Mouse (Mus musculus): ENCODE results near the gene Snd1.
A peak's percentile ranks its signal among the peaks of the same experiment; 100 is the strongest.
"Not testable (repeated sequence)": the region's sequence is repeated elsewhere in the genome, so short reads cannot be mapped to it uniquely, and the experiment has no call there.

Snd1 gene

GRCm38 (mm10) chr6:28486008-28486407, 11.1 kb downstream of the Snd1 start:
- no peak for DNase-seq (ENCODE audit: low spot score)

- no peak for DNase-seq (ENCODE audit: low spot score)
These were observed 11.5 kb downstream of the Snd1 start for GRCm38 (mm10) chr6:28486471-28486870.

- no peak for DNase-seq (ENCODE audit: low spot score)
These were observed 12.0 kb downstream of the Snd1 start for GRCm38 (mm10) chr6:28486905-28487304.

GRCm38 (mm10) chr6:28488204-28488851, 13.4 kb downstream of the Snd1 start:
- no peak for DNase-seq (ENCODE audit: low spot score)

- DNase-seq (ENCODE audit: low spot score) = no peak
These were observed 15.7 kb downstream of the Snd1 start for GRCm38 (mm10) chr6:28490612-28491011.

- DNase-seq (ENCODE audit: low spot score) = no peak
These were observed 16.3 kb downstream of the Snd1 start for GRCm38 (mm10) chr6:28491198-28491597.

- peak; percentile 81 for DNase-seq (ENCODE audit: low spot score)
These were observed 22.9 kb downstream of the Snd1 start for GRCm38 (mm10) chr6:28497837-28498236.

GRCm38 (mm10) chr6:28502576-28502975, 27.6 kb downstream of the Snd1 start:
- DNase-seq (ENCODE audit: low spot score) = no peak

GRCm38 (mm10) chr6:28503148-28503547, 28.2 kb downstream of the Snd1 start:
- no peak for DNase-seq (ENCODE audit: low spot score)

GRCm38 (mm10) chr6:28504611-28505010, 29.7 kb downstream of the Snd1 start:
- DNase-seq (ENCODE audit: low spot score) = no peak

GRCm38 (mm10) chr6:28507759-28508158, 32.8 kb downstream of the Snd1 start:
- DNase-seq (ENCODE audit: low spot score) = no peak

- DNase-seq (ENCODE audit: low spot score) = no peak
These were observed 39.3 kb downstream of the Snd1 start for GRCm38 (mm10) chr6:28514195-28514594.

GRCm38 (mm10) chr6:28514830-28515350, 40.0 kb downstream of the Snd1 start:
- no peak for DNase-seq (ENCODE audit: low spot score)

GRCm38 (mm10) chr6:28516618-28517017, 41.7 kb downstream of the Snd1 start:
- DNase-seq (ENCODE audit: low spot score) = no peak

- no peak for DNase-seq (ENCODE audit: low spot score)
These were observed 42.1 kb downstream of the Snd1 start for GRCm38 (mm10) chr6:28517050-28517449.

GRCm38 (mm10) chr6:28519426-28519825, 44.5 kb downstream of the Snd1 start:
- DNase-seq (ENCODE audit: low spot score) = no peak

- DNase-seq (ENCODE audit: low spot score) = not testable (repeated sequence)
These were observed 45.8 kb downstream of the Snd1 start for GRCm38 (mm10) chr6:28520787-28521186.

GRCm38 (mm10) chr6:28521416-28521815, 46.5 kb downstream of the Snd1 start:
- DNase-seq (ENCODE audit: low spot score) = no peak

- DNase-seq (ENCODE audit: low spot score) = no peak
These were observed 50.6 kb downstream of the Snd1 start for GRCm38 (mm10) chr6:28525589-28525988.

GRCm38 (mm10) chr6:28527459-28527858, 52.5 kb downstream of the Snd1 start:
- DNase-seq (ENCODE audit: low spot score) = no peak

GRCm38 (mm10) chr6:28528208-28528607, 53.3 kb downstream of the Snd1 start:
- DNase-seq (ENCODE audit: low spot score) = no peak

- no peak for DNase-seq (ENCODE audit: low spot score)
These were observed 61.5 kb downstream of the Snd1 start for GRCm38 (mm10) chr6:28536464-28536863.

GRCm38 (mm10) chr6:28537851-28538527, 63.0 kb downstream of the Snd1 start:
- no peak for DNase-seq (ENCODE audit: low spot score)

- no peak for DNase-seq (ENCODE audit: low spot score)
These were observed 67.4 kb downstream of the Snd1 start for GRCm38 (mm10) chr6:28542298-28542701.
